Mouse (Mus musculus): ENCODE measurements at regions not wholly inside any gene's neighbourhood (a gene's known extent, or its start where the extent isn't known, plus 50 kb on each side); places are given as distances from the start of the nearest gene placed in this dataset.

- DNase-seq (ENCODE audit: low spot score in 2 of 2) = no peak
Observed at GRCm38 (mm10) chr14:67181586-67181985, 1172.6 kb upstream of the Gulo start.

DNA sequence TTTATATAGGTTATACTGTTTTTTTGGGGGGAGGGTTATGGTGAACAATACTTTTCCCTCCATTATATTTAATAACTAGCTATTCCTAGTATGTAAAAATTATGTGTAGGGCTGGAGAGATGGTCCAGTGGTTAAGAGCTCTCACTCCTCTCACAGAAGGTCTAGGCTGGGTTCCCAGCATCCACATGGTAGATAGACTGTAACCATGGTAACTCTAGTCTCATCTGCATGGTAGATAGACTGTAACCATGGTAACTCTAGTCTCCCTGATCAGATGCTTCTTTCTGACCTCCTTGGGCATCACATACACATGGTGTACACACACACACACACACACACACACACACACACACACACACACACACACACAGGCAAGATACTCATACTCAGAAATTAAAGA, 1170.5 kb upstream of the Gulo start:
- DNase-seq (ENCODE audit: low spot score in 2 of 2) = no peak

DNA sequence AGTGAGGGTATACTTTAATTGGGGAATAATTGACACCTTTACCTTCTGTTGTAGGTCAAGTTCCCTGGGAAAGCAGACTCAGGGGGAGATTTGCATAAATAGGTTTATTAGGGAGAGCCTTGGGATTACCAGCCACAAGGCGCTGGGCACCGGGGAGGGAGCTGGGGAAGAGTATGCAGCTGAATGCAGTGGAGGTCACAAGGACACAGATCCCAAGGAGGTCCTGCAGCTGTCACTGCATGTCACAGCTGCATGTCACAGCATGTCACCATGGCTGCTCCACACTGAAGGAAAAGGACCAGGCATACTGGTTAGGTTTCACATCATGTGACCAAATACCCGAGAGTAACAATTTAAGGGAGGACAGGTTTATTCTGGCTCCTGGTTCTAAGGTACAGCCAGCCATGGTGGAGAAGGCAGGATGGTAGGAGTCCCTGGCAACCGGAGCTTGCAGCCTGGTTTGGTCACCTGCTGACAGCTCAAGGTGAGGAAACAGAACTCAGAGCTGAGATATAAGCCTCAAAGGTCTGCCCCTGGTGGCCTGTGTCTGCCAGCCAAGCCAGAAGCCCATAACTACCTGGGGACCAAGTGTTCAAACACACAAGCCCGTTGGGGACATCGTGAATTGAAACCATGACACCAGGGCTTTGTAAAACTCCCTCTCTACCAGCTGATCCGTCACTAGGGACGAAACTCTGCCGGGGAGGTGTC, 1169.5 kb upstream of the Gulo start:
- DNase-seq (ENCODE audit: low spot score in 2 of 2) = no peak

- no peak for DNase-seq (ENCODE audit: low spot score in 2 of 2)
Observed at GRCm38 (mm10) chr14:67176672-67177071, 1167.7 kb upstream of the Gulo start.

DNA sequence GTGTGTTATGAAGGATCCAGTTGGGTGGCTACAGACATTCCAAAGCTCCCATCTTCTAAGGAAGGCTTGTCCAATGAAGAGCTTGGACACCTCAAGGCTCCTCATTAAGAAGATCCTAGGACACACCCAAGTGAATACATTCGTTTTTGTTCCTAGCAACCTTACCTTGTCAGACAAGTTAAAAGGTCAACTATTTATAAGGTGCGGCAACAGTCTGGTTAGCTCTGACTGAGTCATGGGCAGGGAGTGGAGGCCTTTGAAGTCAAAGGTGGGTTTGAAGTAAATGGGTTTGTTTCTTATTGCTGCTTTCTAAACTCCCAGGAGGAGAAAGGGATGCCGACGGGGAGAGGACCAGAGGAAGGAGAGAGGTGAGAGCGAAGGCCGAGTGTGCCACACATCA, 1167.1 kb upstream of the Gulo start:
- no peak for DNase-seq (ENCODE audit: low spot score in 2 of 2)

DNA sequence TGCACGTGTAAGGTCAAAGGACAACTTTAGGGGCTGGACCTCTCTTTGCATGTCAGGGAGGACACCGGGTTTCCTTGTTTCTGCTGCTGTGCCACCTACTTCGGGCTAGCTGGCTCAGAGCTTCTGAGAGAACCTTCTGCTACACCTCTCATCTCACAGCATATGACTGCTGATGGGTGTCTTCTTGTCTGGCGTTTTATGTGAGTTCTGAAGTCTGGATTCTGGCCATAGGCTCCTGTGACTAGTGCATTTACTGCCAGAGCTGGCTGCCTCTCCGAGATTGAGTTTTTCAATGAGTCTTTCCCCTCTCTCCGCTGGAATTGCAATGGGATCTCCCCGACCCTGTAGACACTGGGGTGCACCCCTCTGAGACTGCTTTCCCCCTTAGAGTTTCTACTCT, 1165.9 kb upstream of the Gulo start:
- DNase-seq (ENCODE audit: low spot score in 2 of 2) = no peak

DNA sequence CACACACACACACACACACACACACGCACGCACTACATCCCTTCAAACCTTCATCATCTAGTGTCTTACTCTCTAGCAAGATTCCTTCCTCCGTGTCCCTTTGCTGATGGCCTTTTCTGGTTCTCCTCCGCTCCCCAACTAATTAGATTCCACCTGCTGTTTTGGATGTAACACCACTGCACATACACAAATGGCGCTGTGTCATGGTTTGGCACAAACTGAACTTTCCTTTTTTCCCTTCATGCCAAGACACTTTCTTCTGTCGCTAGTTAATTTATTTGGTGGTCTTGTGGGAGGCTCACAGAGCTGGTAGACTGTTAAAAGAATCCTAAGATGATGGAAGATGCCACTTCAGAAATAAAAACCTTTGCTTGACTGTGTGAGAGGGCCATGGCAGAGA, 1161.8 kb upstream of the Gulo start:
- no peak for DNase-seq (ENCODE audit: low spot score in 2 of 2)

- no peak for DNase-seq (ENCODE audit: low spot score in 2 of 2)
Observed at GRCm38 (mm10) chr14:67170248-67170647, 1161.2 kb upstream of the Gulo start.

- DNase-seq (ENCODE audit: low spot score in 2 of 2) = no peak
Observed at GRCm38 (mm10) chr14:67169201-67169600, 1160.2 kb upstream of the Gulo start.

- DNase-seq (ENCODE audit: low spot score in 2 of 2) = no peak
Observed at GRCm38 (mm10) chr14:67159996-67160395, 1151.0 kb upstream of the Gulo start.

DNA sequence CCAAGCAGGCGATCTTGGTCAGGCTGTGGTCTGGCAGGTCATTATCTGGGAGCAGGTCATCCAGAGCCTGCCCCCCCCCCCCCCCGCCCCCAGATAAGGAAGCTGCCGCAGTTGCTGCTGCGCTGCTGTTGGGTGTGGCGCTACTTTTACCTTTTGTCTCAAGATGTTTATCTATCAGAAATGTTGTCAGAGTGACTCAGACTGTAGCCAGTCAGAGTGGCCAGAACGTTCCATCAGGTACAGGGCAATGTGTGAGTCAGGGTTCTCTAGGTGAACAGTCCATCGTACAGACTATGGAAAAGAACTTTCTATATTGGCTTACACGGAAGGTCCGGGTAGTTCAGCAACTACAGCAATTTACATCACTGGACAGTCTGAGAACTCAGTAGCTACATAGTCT, 1149.9 kb upstream of the Gulo start:
- DNase-seq (ENCODE audit: low spot score in 2 of 2) = no peak

GRCm38 (mm10) chr14:67156366-67156765, 1147.4 kb upstream of the Gulo start:
- no peak for DNase-seq (ENCODE audit: low spot score in 2 of 2)

GRCm38 (mm10) chr14:67153621-67154020, 1144.6 kb upstream of the Gulo start:
- DNase-seq (ENCODE audit: low spot score in 2 of 2) = no peak

GRCm38 (mm10) chr14:67149961-67150471, 1141.0 kb upstream of the Gulo start:
- no peak for DNase-seq (ENCODE audit: low spot score in 2 of 2)

GRCm38 (mm10) chr14:67149091-67149490, 1140.1 kb upstream of the Gulo start:
- DNase-seq (ENCODE audit: low spot score in 2 of 2) = no peak

DNA sequence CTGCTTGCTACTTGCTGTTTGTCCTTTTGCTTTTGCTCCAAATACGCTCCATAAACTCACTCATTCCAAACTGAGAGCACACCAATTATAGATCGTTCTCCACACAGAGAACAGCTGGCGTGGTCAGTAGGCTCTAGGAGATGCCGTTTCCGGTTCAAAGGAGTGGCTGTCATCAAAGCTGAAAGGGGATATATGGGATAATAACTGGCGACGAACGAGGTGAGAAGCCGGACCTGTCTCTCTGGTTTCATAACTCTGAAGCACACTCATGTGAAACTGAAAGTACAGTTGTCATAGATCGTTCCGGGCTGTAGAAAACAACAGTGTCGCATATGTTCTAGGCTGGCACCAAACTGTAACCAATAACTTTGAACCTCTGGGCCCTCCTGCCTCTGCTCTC, 1137.6 kb upstream of the Gulo start:
- no peak for DNase-seq (ENCODE audit: low spot score in 2 of 2)

DNA sequence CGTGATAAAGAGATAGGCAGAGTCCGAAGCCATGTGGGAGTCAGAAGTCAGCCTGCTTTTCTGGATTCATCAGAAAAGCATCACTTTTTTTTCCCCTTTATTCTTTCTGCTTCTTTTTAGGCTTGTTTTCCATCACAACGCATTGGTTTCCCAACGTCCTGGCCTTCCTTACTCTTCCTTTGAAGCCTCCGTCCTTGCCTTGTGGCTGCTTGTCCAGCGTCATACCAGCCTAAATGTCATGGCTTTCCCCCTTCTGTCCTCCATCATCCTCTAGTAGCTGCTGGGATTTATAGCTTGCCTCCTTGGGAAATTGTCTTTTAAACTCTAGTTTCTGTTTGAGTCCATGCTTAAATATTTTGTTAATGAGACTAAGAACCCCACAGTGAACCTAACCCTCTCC, 1136.0 kb upstream of the Gulo start:
- DNase-seq (ENCODE audit: low spot score in 2 of 2) = no peak

DNA sequence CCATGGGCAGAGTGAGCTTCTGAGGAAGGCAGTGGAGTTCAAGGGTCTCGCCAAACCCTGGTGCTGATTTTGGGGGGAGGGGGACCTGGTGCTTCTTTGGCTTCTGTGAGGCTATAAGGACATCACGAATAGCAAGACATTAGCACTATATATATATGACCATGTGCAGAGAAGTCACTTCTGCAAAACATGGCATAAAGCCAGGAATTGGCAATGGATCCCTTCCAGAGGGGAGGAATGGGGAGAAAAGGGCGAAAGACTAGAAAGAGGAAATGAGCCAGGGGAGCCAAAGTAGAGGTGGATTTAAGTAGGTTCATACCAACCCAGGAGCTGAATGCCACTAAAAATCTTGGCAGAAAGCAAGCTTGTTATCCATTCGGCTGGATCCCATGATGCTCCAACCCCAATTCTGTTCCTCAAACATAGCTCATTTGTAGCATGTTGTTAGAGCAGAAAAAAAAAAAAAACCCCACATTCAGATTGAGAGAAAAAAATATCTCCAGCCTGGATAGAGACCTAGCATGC, 1135.5 kb upstream of the Gulo start:
- no peak for DNase-seq (ENCODE audit: low spot score in 2 of 2)

GRCm38 (mm10) chr14:67143826-67144225, 1134.8 kb upstream of the Gulo start:
- no peak for DNase-seq (ENCODE audit: low spot score in 2 of 2)

- DNase-seq (ENCODE audit: low spot score in 2 of 2) = no peak
Observed at GRCm38 (mm10) chr14:67142556-67143250, 1133.7 kb upstream of the Gulo start.

DNA sequence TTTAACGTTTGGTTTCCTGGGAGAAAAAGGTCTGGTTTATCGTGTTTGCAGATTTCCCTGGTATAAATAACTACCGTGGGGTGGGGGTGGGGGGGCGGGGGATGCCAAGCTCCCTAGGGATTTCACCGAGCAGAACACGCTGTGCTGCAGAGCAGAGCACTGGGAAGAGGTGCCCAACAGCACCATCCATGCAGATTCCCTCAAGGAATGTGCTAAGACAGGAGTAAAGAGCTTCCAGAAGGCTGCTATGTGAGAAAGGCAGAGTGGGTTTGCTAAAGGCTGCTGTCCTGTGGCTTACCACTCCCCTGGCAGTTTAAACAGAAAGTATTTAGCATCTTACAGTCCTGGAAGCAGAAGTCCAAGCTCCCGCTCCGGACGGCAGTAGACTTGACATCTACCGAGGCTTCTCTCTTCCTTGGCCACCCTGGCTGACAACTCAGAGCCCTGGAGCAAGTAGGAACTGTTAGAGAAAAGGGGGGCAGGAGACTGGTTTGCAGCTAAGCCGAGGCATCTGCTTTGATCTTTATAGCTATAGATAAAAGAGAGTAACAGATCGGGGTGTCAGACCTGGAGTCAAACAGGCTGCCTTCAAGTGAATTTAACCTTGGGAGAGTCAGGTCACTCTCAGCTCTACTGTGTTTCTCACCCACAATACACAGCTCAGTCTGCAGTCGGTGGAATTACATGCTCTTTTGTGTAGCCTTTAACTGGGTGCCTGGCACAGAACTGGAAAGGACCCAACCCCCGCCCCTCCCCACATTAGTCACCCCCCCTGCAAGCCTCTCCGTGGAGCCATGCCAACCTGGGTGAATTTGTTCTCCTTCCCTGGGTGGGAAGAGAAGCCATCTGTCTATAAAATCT, 1132.8 kb upstream of the Gulo start:
- DNase-seq (ENCODE audit: low spot score in 2 of 2) = no peak

DNA sequence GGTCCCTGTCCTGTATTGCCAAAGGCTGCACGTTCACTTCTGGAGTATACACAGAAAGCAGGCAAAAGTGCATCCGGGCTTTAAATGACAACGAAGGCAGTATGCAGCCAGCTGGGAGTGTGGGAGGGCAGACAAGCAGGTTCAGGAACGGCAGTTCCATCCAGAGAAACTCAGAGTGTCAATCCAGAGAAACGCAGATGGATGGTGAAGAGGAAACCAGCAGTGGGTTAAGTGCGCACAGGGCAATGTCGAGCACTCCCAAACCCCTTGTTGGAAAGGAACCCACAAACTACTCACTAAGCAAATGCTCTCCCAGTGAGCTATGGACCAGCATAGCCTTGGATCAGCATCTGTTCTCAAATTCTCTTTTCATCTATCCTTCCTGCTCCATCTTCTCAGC, 1132.1 kb upstream of the Gulo start:
- no peak for DNase-seq (ENCODE audit: low spot score in 2 of 2)

Data from frontal cortex, postnatal 10 days (tissue).